Mouse (Mus musculus): ENCODE data around the gene Skint2.

Skint2 gene

DNA sequence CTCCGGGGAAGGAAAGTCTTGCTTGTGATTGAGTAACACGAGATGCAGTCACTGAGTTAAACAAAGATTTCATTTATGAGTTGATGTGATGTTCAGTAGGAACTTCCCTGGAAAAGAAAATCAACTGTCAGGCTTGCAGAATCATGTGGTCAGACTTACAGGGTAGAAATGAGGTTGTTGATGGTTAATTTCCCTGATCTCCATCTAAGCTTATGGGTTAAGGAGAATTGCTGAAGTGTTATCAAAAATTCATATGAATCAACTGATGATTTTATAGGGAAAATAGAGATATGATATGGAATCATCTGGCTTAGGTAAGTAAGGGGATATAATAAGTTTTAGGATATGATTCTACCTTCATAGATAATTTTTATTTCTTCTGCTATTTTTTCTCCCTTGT is at the start of gene Skint2:
Gene Skint2 (plus strand): TSS at position 301 of the 400 bp plus-strand sequence.
- DNase-seq = no peak

All from heart, adult 11 months (tissue).